Mouse (Mus musculus): ENCODE data around the gene Gm28102.
"Not testable (repeated sequence)": the region's sequence is repeated elsewhere in the genome, so short reads cannot be mapped to it uniquely, and the experiment has no call there.

Gene Gm28102

DNA sequence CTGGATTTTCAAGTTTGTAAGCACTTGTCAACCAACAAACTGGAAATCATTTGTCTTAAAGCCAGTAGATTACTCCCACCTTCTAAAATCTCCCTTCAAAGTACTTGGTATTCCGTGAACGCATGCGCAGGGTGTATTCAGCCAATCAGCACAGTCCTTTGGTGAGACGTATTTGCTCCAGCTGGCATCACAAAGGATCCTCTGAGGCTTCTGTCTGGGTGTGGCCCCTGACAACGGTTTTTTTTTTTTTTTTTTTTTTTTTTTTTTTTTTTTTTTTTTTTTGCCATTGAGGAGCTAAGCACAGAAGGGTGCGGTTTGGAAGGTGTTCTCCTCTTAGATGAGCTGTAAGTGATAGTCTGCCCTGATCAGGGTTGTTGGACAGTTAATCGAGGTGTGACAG, at the start of gene Gm28102:
TSS of gene Gm28102 (plus strand) at position 301 of the 400 bp plus-strand sequence.
- DNase-seq (ENCODE audit: low spot score in 2 of 2): not testable (repeated sequence)

All from spleen, postnatal 4 days (tissue).